ENCODE assay signal across 9 mouse cellular contexts in the genomic region with DNA sequence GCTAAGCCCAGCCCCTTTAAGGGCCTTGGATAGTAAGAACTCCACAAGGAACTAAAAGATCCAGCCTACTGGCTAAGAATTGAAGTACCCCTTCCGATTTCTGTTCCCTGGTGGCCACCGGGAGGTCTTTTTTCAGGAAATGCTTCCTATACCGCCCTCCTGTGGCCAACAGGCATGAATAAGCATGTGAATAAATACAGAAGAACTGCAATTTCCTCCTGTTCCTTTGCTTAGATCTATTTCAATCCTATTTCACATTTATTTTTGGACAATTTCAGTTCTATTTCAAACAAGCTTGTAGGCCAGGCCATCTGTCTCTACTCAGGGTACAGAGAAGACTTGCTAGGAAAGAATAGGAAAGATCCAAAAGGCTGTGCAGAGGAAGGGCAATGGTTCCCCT. TPM values are rescaled to one million over a fixed set of nuclear protein-coding genes. Genes with fewer than 3 reads are reported as not detected.
DNase-seq lines count a peak whose midpoint lies in the region; ATAC-seq and TF ChIP-seq lines count a peak whose summit lies in the region.
"Had no signal": no experiment of that assay in that cellular context is flagged by ENCODE, and none has a peak within 500 bp of the region (broad histone marks: within the 10 kb centered on the region; RNA-seq: fewer than 3 reads in every experiment).

No protein-coding gene starts in this region.

- no peaks in the 10 kb centered on the region for H3K4me1 ChIP-seq in forebrain, embryonic 14.5 days (ENCODE audit: control insufficient read depth, insufficient read depth, low read length)
- no peaks in the 10 kb centered on the region for H3K4me1 ChIP-seq in forebrain, embryonic 13.5 days
- H3K4me1 ChIP-seq in heart, embryonic 16.5 days (ENCODE audit: control insufficient read depth, insufficient read depth, low read length) = no peaks in the 10 kb centered on the region
- H3K4me1 ChIP-seq in lung, embryonic 14.5 days (ENCODE audit: insufficient read depth) = no peaks in the 10 kb centered on the region

- no peak overlapping the region for H3K4me3 ChIP-seq in forebrain, embryonic 14.5 days (ENCODE audit: low read depth, low read length)
- no peak overlapping the region for H3K4me3 ChIP-seq in forebrain, embryonic 13.5 days
- H3K4me3 ChIP-seq in heart, embryonic 16.5 days (ENCODE audit: low read length) = no peak overlapping the region
- no peak overlapping the region for H3K4me3 ChIP-seq in lung, embryonic 14.5 days (ENCODE audit: low read depth, low read length)

- TF ChIP-seq CTCF in lung, embryonic 14.5 days (IDR thresholded peaks at IDR 0.05; ENCODE audit: low read depth) = peak; percentile 59

- H3K4me2 ChIP-seq in forebrain, embryonic 14.5 days (ENCODE audit: low read length) = no peak overlapping the region
- no peak overlapping the region for H3K4me2 ChIP-seq in forebrain, embryonic 13.5 days
- peak overlapping the region; percentile 25; the same call in 1 of the 2 replicates for H3K4me2 ChIP-seq in heart, embryonic 16.5 days (ENCODE audit: low read depth, low read length)
- no peak overlapping the region for H3K4me2 ChIP-seq in lung, embryonic 14.5 days

- H3K27me3 ChIP-seq in forebrain, embryonic 14.5 days (replicated peaks; ENCODE audit: control insufficient read depth, insufficient read depth, low read length) = no peaks in the 10 kb centered on the region
- H3K27me3 ChIP-seq in forebrain, embryonic 13.5 days = no peaks in the 10 kb centered on the region
- H3K27me3 ChIP-seq in heart, embryonic 16.5 days (ENCODE audit: control insufficient read depth, insufficient read depth, low read length) = no peaks in the 10 kb centered on the region
- no peaks in the 10 kb centered on the region for H3K27me3 ChIP-seq in lung, embryonic 14.5 days (ENCODE audit: insufficient read depth, low read length)
- no peaks in the 10 kb centered on the region for H3K27me3 ChIP-seq in splenic B cell, adult 2 months (ENCODE audit: control insufficient read depth, insufficient read depth, low read length, poor library complexity, severe bottlenecking)

- no peaks in the 10 kb centered on the region for H3K9me3 ChIP-seq in forebrain, embryonic 14.5 days (replicated peaks; ENCODE audit: control insufficient read depth, low read length)
- no peaks in the 10 kb centered on the region for H3K9me3 ChIP-seq in forebrain, embryonic 13.5 days (replicated peaks)
- no peaks in the 10 kb centered on the region for H3K9me3 ChIP-seq in heart, embryonic 16.5 days (replicated peaks; ENCODE audit: control insufficient read depth, low read length)
- H3K9me3 ChIP-seq in lung, embryonic 14.5 days (ENCODE audit: low read depth, low read length) = no peaks in the 10 kb centered on the region

- no peak for ATAC-seq in forebrain, embryonic 14.5 days
- no peak for ATAC-seq in forebrain, embryonic 13.5 days
- ATAC-seq in heart, embryonic 16.5 days (replicated peaks; ENCODE audit: extremely low read depth, insufficient read depth, low FRiP score) = no peak
- no peak for ATAC-seq in lung, embryonic 14.5 days (ENCODE audit: insufficient read depth)

- 24% methylated on average over 3 of the region's 3 CpGs for WGBS in forebrain, embryonic 14.5 days
- WGBS in forebrain, embryonic 13.5 days = 16% methylated on average over 3 of the region's 3 CpGs
- 14% methylated on average over 3 of the region's 3 CpGs for WGBS in heart, embryonic 16.5 days
- 19% methylated on average over 3 of the region's 3 CpGs for WGBS in lung, embryonic 14.5 days

- H3K9ac ChIP-seq in forebrain, embryonic 14.5 days (ENCODE audit: low read length) = no peak overlapping the region
- H3K9ac ChIP-seq in forebrain, embryonic 13.5 days = no peak overlapping the region
- H3K9ac ChIP-seq in heart, embryonic 16.5 days (ENCODE audit: low read length) = no peak overlapping the region
- no peak overlapping the region for H3K9ac ChIP-seq in lung, embryonic 14.5 days

- no peak overlapping the region for H3K27ac ChIP-seq in forebrain, embryonic 14.5 days (ENCODE audit: low read depth, low read length)
- H3K27ac ChIP-seq in forebrain, embryonic 13.5 days = no peak overlapping the region
- H3K27ac ChIP-seq in heart, embryonic 16.5 days (ENCODE audit: low read length) = no peak overlapping the region
- H3K27ac ChIP-seq in lung, embryonic 14.5 days (ENCODE audit: low read depth) = no peak overlapping the region
- H3K27ac ChIP-seq: macrophage had no signal

- no peaks in the 10 kb centered on the region for H3K36me3 ChIP-seq in forebrain, embryonic 14.5 days (ENCODE audit: control insufficient read depth, insufficient read depth, low read length)
- H3K36me3 ChIP-seq in forebrain, embryonic 13.5 days (ENCODE audit: poor library complexity, severe bottlenecking) = no peaks in the 10 kb centered on the region
- no peaks in the 10 kb centered on the region for H3K36me3 ChIP-seq in heart, embryonic 16.5 days (ENCODE audit: control insufficient read depth, insufficient read depth)
- H3K36me3 ChIP-seq in lung, embryonic 14.5 days (ENCODE audit: insufficient read depth) = no peaks in the 10 kb centered on the region
- H3K36me3 ChIP-seq in splenic B cell, adult 2 months (ENCODE audit: control insufficient read depth, insufficient read depth, low read length, poor library complexity, severe bottlenecking) = no peaks in the 10 kb centered on the region

- peak; percentile 60 for DNase-seq in forebrain, embryonic 14.5 days (ENCODE audit: low spot score)
- peak; percentile 64 for DNase-seq in urinary bladder, postnatal 14 days (ENCODE audit: low spot score)
- DNase-seq in urinary bladder, adult 2 months (ENCODE audit: low spot score) = no peak
- DNase-seq in cerebellum, postnatal 14 days = peak; percentile 67 to 81
- DNase-seq in lung, embryonic 14.5 days = peak; percentile 72
- DNase-seq in splenic B cell, adult 2 months (ENCODE audit: low read depth, low spot score) = peak; percentile 29

RNA-seq across cellular contexts. Expression of gene Arhgef9, which starts 20.7 kb away (rescaled TPM):
- polyA plus RNA-seq in forebrain, embryonic 14.5 days (2014; fragmentation: Nextera tagmentation; extraction: Ambion mirVana) = 30.5 and 36.2 TPM in 2 replicates
- 29.3 and 33.6 TPM in 2 replicates for polyA plus RNA-seq in forebrain, embryonic 13.5 days (2015; fragmentation: Nextera tagmentation; extraction: Ambion mirVana)
- 21.7 and 29.0 TPM in 2 replicates for polyA plus RNA-seq in urinary bladder, adult 2 months (2012; rRNA removed)
- 10.5 and 11.5 TPM in 2 replicates for polyA plus RNA-seq in heart, embryonic 16.5 days (2015; fragmentation: Nextera tagmentation; extraction: Ambion mirVana)
- polyA plus RNA-seq in lung, embryonic 14.5 days (2014; fragmentation: Nextera tagmentation; extraction: Ambion mirVana) = 11.3 and 12.3 TPM in 2 replicates
